Mouse (Mus musculus) CH12.LX (cell line): Measurements from ENCODE around the gene Ankrd11. TPM values are rescaled to one million over a fixed set of nuclear protein-coding genes. Genes with fewer than 3 reads are reported as not detected.

Experiments
- DNase-seq: peaks from one replicate; pipeline ENCODE4 v3.0.0-alpha.2; 2013; ENCODE audit errors: extremely low read depth
- H3K27ac ChIP-seq: 2 replicates; pipeline ENCODE4 v1.5.1; 2012; ENCODE audit warnings: low read depth, mild to moderate bottlenecking, control low read depth, moderate library complexity; ENCODE audit not compliant: insufficient read depth
- H3K27me3 ChIP-seq: replicated peaks from 2 replicates; pipeline ENCODE3; 2012; ENCODE audit warnings: inconsistent platforms
- H3K36me3 ChIP-seq, 2 experiments: replicated peaks in 1 of 2; 2 replicates each; pipeline versions ENCODE3 to v1.6.1; 2012; ENCODE audit warnings: inconsistent platforms in 1 of 2, low read length in 1 of 2, mild to moderate bottlenecking in 1 of 2, mixed read lengths in 1 of 2, moderate library complexity in 1 of 2; ENCODE audit not compliant: control insufficient read depth in 1 of 2, insufficient read depth in 1 of 2
- H3K4me1 ChIP-seq, 2 experiments: 2 replicates each; pipeline ENCODE4 v1.6.1; 2012; ENCODE audit warnings: inconsistent platforms in 1 of 2, moderate library complexity in 1 of 2; ENCODE audit not compliant: insufficient read depth in 2 of 2, control insufficient read depth in 1 of 2
- H3K4me2 ChIP-seq: 2 replicates; pipeline ENCODE4 v1.6.1; 2012; ENCODE audit warnings: low read depth, mild to moderate bottlenecking, control low read depth; ENCODE audit not compliant: poor library complexity, insufficient read depth, severe bottlenecking
- H3K4me3 ChIP-seq, 3 experiments: fragments of 150-350 bp in 1 of 3; sonication (generic) in 1 of 3; replicated peaks in 1 of 3; 2 replicates each; pipeline versions ENCODE3 to v1.5.1; 2011 to 2012; ENCODE audit warnings: low read depth in 2 of 3, low read length in 2 of 3, mild to moderate bottlenecking in 2 of 3, moderate library complexity in 2 of 3, control low read depth in 1 of 3, improper control_type of control experiment in 1 of 3, inconsistent platforms in 1 of 3, mixed read lengths in 1 of 3; ENCODE audit not compliant: poor library complexity in 1 of 3
- H3K79me2 ChIP-seq: replicated peaks from 2 replicates; pipeline ENCODE4 v1.6.1; 2012; ENCODE audit warnings: mild to moderate bottlenecking, moderate library complexity; ENCODE audit not compliant: control insufficient read depth, poor library complexity, insufficient read depth, severe bottlenecking; ENCODE audit errors: extremely low read depth
- H3K9ac ChIP-seq: 2 replicates; pipeline ENCODE4 v1.6.1; 2012; ENCODE audit warnings: low read depth, mild to moderate bottlenecking, control low read depth, moderate library complexity; ENCODE audit not compliant: insufficient read depth
- H3K9me3 ChIP-seq: replicated peaks from 2 replicates; pipeline ENCODE3; 2012; ENCODE audit warnings: low read length, inconsistent platforms, mixed read lengths
- CHD2 ChIP-seq: IDR thresholded peaks from 2 replicates; pipeline ENCODE4 v1.6.1; 2011; ENCODE audit warnings: low read length, improper control_type of control experiment
- CTCF ChIP-seq, 2 experiments: IDR thresholded peaks in 1 of 2; conservative IDR thresholded peaks in 1 of 2; 2 replicates each; pipeline ENCODE4 v1.5.1; 2011 to 2012; ENCODE audit warnings: low read depth in 2 of 2, low read length in 2 of 2, improper control_type of control experiment in 1 of 2, inconsistent platforms in 1 of 2, mild to moderate bottlenecking in 1 of 2, moderate library complexity in 1 of 2
- E2F4 ChIP-seq: IDR thresholded peaks from 2 replicates; pipeline ENCODE4 v1.6.1; 2011; ENCODE audit warnings: low read depth, low read length, improper control_type of control experiment; ENCODE audit not compliant: insufficient replicate concordance
- EP300 ChIP-seq: IDR thresholded peaks from 2 replicates; pipeline ENCODE4 v1.6.1; 2011; ENCODE audit warnings: low read length, improper control_type of control experiment
- IRF4 ChIP-seq: IDR thresholded peaks from 2 replicates; pipeline ENCODE4 v1.6.1; 2014; ENCODE audit warnings: low read depth, mild to moderate bottlenecking, inconsistent platforms, low read length, improper control_type of control experiment
- JUN ChIP-seq: IDR thresholded peaks from 2 replicates; pipeline ENCODE4 v1.6.1; 2011; ENCODE audit warnings: low read depth, mild to moderate bottlenecking, low read length, improper control_type of control experiment, moderate library complexity; ENCODE audit not compliant: insufficient read depth
- JUND ChIP-seq: conservative IDR thresholded peaks from 2 replicates; pipeline ENCODE4 v1.6.1; 2011; ENCODE audit warnings: low read depth, low read length, improper control_type of control experiment
- MAZ ChIP-seq: IDR thresholded peaks from 2 replicates; pipeline ENCODE4 v1.6.1; 2012; ENCODE audit warnings: low read depth, mild to moderate bottlenecking, inconsistent platforms, low read length, improper control_type of control experiment, moderate library complexity
- RAD21 ChIP-seq: IDR thresholded peaks from 2 replicates; pipeline ENCODE4 v1.6.1; 2011; ENCODE audit warnings: low read depth, mild to moderate bottlenecking, low read length, improper control_type of control experiment, moderate library complexity
- RCOR1 ChIP-seq: conservative IDR thresholded peaks from 2 replicates; pipeline ENCODE4 v1.6.1; 2012; ENCODE audit warnings: low read depth, mild to moderate bottlenecking, inconsistent platforms, low read length, improper control_type of control experiment
- SIN3A ChIP-seq: IDR thresholded peaks from 2 replicates; pipeline ENCODE4 v1.6.1; 2012; ENCODE audit warnings: low read length, improper control_type of control experiment, inconsistent platforms
- SMC3 ChIP-seq: IDR thresholded peaks from 2 replicates; pipeline ENCODE4 v1.6.1; 2011; ENCODE audit warnings: low read depth, low read length, improper control_type of control experiment
- TBP ChIP-seq: conservative IDR thresholded peaks from 2 replicates; pipeline ENCODE4 v1.6.1; 2011; ENCODE audit warnings: low read depth, low read length, improper control_type of control experiment
- TCF12 ChIP-seq: IDR thresholded peaks from 2 replicates; pipeline ENCODE4 v1.6.1; 2014; ENCODE audit warnings: low read depth, mild to moderate bottlenecking, inconsistent platforms, low read length, improper control_type of control experiment
- UBTF ChIP-seq: IDR thresholded peaks from 2 replicates; pipeline ENCODE4 v1.6.1; 2012; ENCODE audit warnings: low read depth, mild to moderate bottlenecking, inconsistent platforms, low read length, improper control_type of control experiment, moderate library complexity
- USF2 ChIP-seq: conservative IDR thresholded peaks from 2 replicates; pipeline ENCODE4 v1.6.1; 2011; ENCODE audit warnings: low read depth, low read length, improper control_type of control experiment
- ZC3H11A ChIP-seq: IDR thresholded peaks from 2 replicates; pipeline ENCODE4 v1.6.1; 2012; ENCODE audit warnings: low read depth, mild to moderate bottlenecking, inconsistent platforms, low read length, improper control_type of control experiment
- ZMIZ1 ChIP-seq: IDR thresholded peaks from 2 replicates; pipeline ENCODE4 v1.6.1; 2012; ENCODE audit warnings: low read depth, mild to moderate bottlenecking, inconsistent platforms, low read length, improper control_type of control experiment
- ZNF384 ChIP-seq: IDR thresholded peaks from 2 replicates; pipeline ENCODE4 v1.6.1; 2012; ENCODE audit warnings: low read depth, low read length, improper control_type of control experiment, inconsistent platforms
- dilution Hi-C: fragments of 300-500 bp; cut with MboI; formaldehyde crosslinking; loops from 2 replicates; pipeline ENCODE4 v1.14.3; 2020; ENCODE audit warnings: low sequenced_read_pairs; ENCODE audit not compliant: extremely low pct_unique_long_range_greater_than_20kb, extremely low pct_ligation_motif_present
- in situ Hi-C: fragments of 300-500 bp; cut with MboI; formaldehyde crosslinking; loops from 3 replicates; pipeline ENCODE4 v1.14.3; 2019; ENCODE audit warnings: low sequenced_read_pairs, low pct_ligation_motif_present, low pct_unique_long_range_greater_than_20kb, mixed read lengths
- polyA plus RNA-seq: library from polyadenylated mRNA; unstranded; fragments of >175 nt; gene quantifications from 2 replicates; pipeline ENCODE4 v1.2.1, GENCODE M21; 2012; ENCODE audit warnings: low read depth; ENCODE audit not compliant: insufficient read length
- total RNA-seq, 2 experiments: library from RNA; depleted of rRNA; stranded (reverse); fragments of 300-350 nt in 1 of 2; fragments of >200 nt in 1 of 2; gene quantifications; 2 replicates each; pipeline ENCODE4 v1.2.3; 2012 to 2014

Gene Ankrd11
- total and polyA plus RNA-seq, 3 experiments: 37.4 to 74.9 (median 60.7) TPM

DNA sequence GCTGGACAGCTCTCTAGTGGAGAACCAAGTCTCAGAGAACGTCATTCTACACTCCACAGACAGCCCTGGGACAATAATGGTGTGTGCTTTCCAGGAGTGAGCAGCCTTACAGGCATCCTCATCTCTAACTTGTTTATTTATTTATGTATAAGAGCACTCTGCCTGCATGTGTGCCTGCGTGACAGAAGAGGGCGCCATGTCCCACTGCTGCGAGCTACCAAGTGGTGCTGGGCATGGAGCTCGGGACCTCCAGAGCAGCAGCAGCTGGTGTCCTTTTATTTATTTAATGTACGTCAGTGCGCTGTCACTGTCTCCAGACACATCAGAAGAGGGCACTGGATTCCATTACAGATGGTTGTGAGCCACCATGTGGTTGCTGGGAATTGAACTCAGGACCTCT is 115.3 kb downstream of the Ankrd11 start:
- no peak overlapping the region for H3K4me2 ChIP-seq
- H3K36me3 ChIP-seq: peaks cover 3 to 63% of the 10 kb centered on the region in 2 experiments
- no peak overlapping the region for H3K9ac ChIP-seq
- in situ Hi-C loops (no loop called here), dilution Hi-C loops (no loop called here)
- H3K79me2 ChIP-seq: peaks cover 76% of the 10 kb centered on the region
- H3K4me1 ChIP-seq: peaks cover 13 to 83% of the 10 kb centered on the region in 2 experiments
- no peak overlapping the region for H3K27ac ChIP-seq
- TF ChIP-seq CHD2 (no peak), RAD21 (peak; percentile 29), EP300 (no peak), E2F4 (no peak), CTCF (conservative IDR thresholded peaks at IDR 0.05 in 1 of 2, IDR thresholded peaks at IDR 0.05 in 1 of 2; ENCODE audit: low read depth in 2 of 2, low read length in 2 of 2) (peak in 1 of 2 experiments; percentile 38; a peak in 2 of 4 replicates), MAZ (no peak)
- H3K27me3 ChIP-seq: no peaks in the 10 kb centered on the region
- no peaks in the 10 kb centered on the region for H3K9me3 ChIP-seq
- H3K4me3 ChIP-seq: no peak overlapping the region
- no peak for DNase-seq

DNA sequence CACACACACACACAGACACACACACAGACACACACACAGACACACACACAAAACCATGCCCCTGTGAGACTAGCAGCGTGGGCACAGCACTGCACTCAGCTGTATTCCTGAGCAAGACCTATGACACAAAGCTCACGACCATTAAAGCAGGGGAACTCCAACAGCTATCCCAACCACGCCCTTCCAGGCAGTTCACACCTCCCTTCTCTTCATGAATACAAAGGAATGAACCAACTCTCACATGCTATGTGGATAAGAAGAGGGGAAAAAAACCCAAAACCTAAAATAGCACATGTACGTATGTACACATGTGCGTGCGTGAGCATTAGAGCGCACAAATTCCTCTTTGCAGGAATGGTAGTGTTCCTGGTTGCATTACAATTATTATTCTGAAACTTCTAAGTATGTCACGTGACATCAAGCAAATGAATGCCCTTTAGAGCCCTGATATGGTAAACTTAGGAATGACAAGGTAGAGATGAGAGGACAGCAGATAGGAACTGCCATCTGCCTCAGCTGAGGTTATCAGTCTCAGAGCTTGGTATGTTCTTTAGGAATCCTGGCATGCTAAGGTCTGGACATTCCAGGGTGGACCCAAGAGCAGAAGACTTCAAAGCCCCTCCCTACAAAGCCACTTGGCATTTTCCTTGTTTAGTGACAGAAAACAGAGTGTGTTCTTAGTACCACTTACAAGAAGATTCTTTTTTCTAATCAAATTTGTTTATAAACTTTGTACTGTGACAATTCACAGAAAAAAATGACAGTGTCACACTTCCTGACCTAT is 115.9 kb downstream of the Ankrd11 start:
- no peaks in the 10 kb centered on the region for H3K27me3 ChIP-seq
- no peak for TF ChIP-seq SIN3A
- no peak for TF ChIP-seq ZNF384
- no peak for TF ChIP-seq CTCF (conservative IDR thresholded peaks at IDR 0.05 in 1 of 2, IDR thresholded peaks at IDR 0.05 in 1 of 2; ENCODE audit: low read depth in 2 of 2, low read length in 2 of 2)
- no peak for TF ChIP-seq ZC3H11A
- no peak for TF ChIP-seq E2F4
- no peak for TF ChIP-seq ZMIZ1
- no peak for TF ChIP-seq JUND
- no peak for TF ChIP-seq JUN
- TF ChIP-seq SMC3: no peak
- TF ChIP-seq TCF12: no peak
- TF ChIP-seq IRF4: no peak
- no peak for TF ChIP-seq UBTF
- no peak for TF ChIP-seq RCOR1
- no peak for TF ChIP-seq TBP
- TF ChIP-seq RAD21: no peak
- TF ChIP-seq USF2: no peak
- no peak overlapping the region for H3K9ac ChIP-seq
- no peak for DNase-seq
- H3K9me3 ChIP-seq: no peaks in the 10 kb centered on the region
- dilution Hi-C loops: no loop called here
- H3K4me2 ChIP-seq: no peak overlapping the region
- H3K4me1 ChIP-seq: peaks cover 11 to 85% of the 10 kb centered on the region in 2 experiments
- H3K36me3 ChIP-seq: peaks cover 0 to 65% of the 10 kb centered on the region in 2 experiments
- no peak overlapping the region for H3K4me3 ChIP-seq
- in situ Hi-C loops: no loop called here
- peaks cover 77% of the 10 kb centered on the region for H3K79me2 ChIP-seq
- H3K27ac ChIP-seq: no peak overlapping the region
